Mouse (Mus musculus) A20 (cell line): ENCODE results near the gene Rab8a.
"Not testable (repeated sequence)": the region's sequence is repeated elsewhere in the genome, so short reads cannot be mapped to it uniquely, and the experiment has no call there.

Source experiments
- DNase-seq: peaks from one replicate; pipeline ENCODE4 v3.0.0-alpha.2; 2011; ENCODE audit warnings: low read depth, low spot score

Rab8a gene

DNA sequence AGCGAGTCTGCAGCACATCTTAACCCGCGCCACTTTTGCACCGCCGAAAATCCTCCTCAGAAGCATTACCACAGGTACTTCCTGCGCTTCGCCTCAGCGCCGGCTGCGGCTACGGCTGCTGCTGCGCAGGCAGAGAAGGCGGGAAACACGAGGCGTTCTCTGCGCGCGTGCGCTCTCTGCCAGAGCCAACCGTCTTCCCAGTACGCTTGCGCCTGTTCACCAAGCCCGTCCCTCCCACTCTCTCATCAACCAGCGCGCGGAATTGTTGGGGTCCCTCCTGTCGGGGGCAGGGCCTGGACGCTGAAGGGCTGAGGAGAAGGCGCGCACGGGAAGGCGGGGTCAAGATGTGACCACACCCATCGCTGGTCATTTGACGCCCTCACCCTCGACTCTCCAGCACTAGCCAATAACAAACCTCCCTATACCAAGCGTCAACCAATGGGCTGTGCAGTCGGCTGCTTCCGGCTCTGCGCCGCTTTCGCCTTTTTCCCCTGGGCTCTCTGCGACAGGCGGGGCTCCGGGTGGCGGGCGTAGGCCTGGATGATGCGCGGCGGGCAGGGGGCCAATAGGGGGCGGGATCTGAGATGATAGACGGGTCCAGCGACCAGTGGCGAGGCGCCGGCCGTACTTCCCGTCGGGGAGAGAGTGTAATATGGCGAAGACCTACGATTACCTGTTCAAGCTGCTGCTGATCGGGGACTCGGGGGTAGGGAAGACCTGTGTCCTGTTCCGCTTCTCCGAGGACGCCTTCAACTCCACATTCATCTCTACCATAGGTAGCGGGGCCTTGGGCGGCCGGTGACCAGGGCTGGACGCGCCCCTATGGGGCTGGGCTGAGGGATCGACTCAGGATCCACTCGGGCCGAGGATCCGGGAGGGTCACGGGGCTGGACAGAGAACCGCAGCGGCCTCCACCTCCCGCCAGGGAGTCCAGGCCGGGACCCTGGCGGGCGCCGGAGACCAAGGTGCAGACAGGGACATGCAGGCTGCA lies at the start of gene Rab8a:
Gene Rab8a (plus strand): TSS at position 494 of the 991 bp plus-strand sequence.
- DNase-seq = peak; percentile 100

DNA sequence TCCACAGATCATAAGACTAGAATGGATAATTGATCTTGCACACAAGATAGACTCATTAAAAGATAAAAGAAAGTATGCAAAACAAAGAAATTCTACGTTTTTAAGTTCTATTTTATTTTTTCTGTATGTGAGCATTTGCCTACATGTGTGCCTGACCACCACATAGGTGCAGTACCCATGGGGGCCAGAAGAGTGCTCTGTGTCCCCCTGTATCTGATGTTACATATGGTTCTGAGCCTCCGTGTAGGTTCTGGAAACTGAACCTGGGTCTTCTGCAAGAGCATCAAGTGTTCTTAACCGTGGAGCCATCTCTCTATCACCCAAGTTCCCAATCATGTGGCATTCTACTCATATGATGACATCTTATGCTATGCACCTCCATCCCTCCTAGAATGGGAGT lies 48.5 kb upstream of the Rab8a start:
- DNase-seq = peak; percentile 48

DNA sequence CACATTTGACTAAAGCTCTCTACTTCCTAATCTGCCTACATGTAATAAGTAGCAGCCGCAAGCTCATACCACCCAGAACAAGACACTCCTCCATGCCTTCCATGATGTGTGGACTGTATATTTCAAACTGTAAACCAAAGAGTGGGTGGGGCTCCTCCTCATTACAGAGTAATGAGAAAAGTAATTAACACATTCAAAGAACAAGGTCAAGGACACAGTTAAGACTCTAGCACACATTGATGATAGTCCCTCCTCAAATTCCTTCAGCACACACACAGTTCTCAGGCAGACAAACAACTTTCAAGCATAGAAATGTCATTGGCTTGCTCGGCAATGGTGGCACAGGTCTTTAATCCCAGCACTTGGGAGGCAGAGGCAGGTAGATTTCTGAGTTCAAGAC lies 45.8 kb upstream of the Rab8a start:
- DNase-seq = no peak

DNA sequence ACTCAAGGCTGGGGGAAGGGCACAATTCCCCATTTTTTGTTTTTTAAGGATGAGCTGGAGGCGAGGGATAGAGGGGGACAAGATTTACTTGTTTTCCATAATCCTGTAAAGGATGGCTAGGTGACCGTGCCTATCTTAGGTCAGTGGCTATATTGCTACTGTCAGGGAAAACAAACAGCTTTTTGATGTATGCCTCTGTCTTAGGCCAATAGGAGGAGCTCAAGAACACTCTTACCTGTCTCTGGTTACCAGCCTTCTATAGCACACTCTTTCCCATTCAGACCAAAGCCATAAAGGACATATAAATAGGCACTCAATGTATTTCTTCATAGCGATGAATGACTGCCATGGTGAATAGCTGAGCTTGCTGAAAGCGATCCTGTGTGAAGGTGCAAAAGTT lies 42.4 kb upstream of the Rab8a start:
- DNase-seq = no peak

DNA sequence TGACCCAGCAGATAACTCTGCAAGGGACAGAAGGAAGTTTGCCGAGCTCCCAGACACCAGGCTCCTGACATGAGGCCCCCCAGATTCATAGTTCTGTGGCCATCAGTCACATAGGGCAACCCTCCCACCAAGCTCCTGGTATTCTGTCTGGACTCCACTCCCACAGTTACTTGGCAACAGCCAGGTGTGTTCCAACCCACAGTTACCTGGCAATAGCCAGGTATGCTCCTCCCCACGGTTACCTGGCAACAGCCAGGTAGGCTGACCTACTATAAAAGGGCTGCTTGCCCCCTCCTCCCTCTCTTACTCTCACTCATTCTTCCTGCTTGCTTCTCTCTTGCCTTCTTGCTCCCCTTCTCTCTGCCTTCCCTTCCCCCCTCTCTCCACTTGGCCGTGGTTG lies 39.5 kb upstream of the Rab8a start:
- not testable (repeated sequence) for DNase-seq

DNA sequence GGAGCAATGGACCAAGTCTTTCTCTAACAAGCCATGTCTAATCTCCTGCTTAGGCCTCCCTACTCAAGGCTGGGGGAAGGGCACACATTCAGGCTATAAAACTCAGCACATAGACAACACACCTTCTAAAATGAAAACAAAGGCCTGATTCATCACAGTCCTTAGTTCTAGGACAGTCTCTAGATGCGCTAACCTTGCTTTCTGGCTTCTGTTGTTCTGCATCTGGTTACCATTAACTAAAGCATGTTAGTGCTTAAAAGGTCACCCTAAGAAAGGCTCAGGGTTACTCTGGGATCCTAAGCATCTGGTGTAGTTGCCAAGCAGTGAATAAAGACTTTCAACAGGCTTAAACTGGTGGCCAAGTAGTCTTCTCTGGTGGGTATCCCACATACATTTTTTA lies 39.0 kb upstream of the Rab8a start:
- DNase-seq = no peak

DNA sequence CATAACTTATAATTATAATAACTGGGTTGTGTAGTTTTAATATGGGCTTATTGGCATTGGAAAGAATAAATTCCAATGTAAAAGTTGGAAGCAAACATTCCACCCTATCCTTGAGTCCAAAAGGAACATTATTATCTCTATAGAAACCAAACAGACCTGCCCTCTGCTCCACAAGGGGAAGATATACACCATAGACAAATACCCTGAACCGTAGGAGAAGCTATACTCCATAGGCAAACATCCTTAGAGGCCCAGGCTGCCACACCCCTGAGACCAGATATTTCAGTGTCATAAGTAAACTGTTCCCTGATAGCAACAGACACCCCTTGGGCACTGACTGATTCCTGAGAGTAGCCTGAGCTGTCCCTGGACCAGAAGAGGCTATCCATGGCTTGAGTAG lies 33.2 kb upstream of the Rab8a start:
- DNase-seq = no peak

DNA sequence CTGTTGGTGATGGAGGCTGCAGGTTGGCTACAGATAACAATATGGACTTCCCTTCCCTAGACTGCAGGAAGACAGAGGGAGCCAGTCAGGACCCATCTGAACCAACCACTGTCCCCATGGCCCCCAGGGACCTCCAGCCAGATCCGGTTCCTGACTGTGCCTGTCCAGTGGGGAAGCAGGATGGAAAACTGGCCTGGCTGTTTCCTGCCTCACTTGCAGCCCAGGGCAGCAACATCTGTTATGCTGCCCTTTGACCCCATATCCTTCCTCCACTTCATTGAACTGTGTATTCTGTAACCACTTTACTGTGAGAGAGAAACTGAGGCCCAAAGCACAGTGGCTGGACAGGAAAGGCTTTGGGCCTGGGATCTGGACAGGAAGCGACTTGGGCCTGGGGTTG lies 29.7 kb upstream of the Rab8a start:
- DNase-seq = no peak

DNA sequence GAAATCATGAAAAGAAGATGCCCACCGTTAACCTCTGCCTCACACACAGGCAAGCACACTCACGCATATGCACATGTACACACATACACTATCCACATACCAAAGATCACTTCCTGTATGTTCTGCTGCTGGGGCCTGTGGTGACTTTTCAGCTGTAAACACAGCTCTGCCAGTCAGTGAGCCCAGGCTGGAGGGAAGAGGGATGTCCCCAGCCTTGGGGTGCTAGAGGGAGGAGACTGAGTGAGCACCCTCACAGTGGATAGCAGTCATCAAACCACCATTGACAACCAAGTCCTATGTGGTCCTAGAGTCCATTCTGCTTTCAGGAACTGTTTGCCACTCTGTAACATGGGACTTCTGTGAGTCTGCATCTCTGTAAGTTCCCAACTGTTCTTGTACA lies 29.1 kb upstream of the Rab8a start:
- no peak for DNase-seq

DNA sequence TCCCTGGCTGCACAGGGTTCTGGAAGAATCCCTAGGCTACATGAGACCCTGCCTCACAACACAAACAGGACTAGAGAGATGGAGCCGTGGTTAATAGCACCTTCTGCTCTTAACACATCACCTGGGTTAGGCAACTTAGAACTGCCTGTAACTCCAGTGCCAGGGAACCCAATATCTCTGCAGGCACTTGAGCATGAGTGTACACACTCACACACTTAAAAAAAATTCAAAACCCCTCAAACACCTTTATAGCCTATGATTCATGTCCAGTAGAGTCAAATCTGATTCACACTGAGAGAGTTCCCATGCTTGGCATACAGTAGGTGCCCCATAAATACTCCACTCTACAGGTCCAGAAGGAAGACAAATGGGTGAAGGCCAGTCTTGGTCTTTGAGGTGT lies 28.6 kb upstream of the Rab8a start:
- DNase-seq = no peak

DNA sequence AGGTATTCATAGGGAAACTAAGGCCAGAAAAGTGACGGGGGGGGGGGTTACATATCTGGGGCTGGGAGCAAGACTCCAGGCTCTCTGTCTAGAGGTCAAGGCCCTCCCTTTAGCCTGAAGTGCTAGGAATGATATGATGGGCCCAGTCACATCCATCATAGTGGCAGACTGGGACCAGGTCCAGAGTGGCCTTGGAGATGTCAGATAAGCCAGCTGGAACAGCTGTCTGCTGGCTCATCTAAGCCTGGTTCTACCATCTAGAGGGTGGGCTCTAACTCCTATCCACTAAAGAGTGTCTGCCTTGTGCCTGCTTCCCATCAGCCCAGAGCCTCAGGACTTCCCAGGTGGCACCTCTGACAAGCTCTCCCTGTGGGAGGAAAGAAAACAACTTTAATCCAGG lies 28.1 kb upstream of the Rab8a start:
- DNase-seq = no peak

DNA sequence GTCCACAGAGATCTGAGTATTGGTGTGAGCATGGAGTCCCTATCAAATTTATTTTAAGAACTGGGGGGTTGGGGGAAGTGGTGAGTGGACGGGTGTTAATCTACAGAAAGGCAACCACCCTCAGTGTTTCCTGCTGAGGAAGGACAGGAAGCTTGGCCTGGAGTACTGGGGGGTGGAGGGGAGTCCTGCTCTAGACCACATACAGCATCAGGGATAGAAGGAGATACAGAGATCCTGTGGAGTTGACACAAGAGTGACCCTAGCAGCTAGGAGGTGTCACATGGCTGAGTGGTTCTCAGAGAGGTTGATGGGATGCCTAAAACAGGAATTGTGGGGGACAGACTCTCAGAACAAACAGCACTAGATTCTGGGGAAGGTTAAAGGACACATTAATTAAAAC lies 27.5 kb upstream of the Rab8a start:
- DNase-seq = no peak

DNA sequence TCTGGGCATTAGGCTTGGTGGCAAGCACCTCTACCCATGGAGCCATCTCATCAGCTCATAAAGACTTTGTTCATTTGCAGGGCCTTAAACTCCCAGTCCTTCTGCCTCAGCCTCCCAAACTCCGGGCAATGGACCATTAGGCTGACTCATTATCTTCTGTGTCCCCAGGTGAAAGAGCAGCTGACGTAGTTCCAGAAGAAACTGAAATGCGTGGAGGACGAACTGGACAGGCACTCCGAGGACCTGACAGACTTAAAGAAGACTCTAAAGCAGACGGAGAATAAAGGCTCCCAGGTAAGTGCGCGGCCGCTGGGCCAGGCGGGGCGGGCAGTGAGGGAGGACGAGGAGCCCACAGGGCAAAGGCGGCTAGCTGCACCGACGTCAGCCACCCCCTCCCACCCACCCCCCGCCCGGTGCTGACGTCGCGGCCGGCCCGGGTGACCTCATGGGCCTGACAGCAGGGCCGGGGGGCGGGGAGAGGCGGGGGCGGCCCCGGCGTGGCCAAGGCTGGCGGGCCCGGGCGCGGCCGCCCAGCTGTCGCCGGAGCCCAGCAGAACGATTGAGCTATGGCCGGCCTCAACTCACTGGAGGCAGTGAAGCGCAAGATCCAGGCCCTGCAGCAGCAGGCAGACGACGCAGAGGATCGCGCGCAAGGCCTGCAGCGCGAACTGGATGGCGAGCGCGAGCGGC lies 26.1 kb upstream of the Rab8a start, which contains the start of gene Tpm4:
Gene Tpm4 (plus strand): TSS at position 220 of the 690 bp plus-strand sequence.
- DNase-seq = peak; percentile 86

DNA sequence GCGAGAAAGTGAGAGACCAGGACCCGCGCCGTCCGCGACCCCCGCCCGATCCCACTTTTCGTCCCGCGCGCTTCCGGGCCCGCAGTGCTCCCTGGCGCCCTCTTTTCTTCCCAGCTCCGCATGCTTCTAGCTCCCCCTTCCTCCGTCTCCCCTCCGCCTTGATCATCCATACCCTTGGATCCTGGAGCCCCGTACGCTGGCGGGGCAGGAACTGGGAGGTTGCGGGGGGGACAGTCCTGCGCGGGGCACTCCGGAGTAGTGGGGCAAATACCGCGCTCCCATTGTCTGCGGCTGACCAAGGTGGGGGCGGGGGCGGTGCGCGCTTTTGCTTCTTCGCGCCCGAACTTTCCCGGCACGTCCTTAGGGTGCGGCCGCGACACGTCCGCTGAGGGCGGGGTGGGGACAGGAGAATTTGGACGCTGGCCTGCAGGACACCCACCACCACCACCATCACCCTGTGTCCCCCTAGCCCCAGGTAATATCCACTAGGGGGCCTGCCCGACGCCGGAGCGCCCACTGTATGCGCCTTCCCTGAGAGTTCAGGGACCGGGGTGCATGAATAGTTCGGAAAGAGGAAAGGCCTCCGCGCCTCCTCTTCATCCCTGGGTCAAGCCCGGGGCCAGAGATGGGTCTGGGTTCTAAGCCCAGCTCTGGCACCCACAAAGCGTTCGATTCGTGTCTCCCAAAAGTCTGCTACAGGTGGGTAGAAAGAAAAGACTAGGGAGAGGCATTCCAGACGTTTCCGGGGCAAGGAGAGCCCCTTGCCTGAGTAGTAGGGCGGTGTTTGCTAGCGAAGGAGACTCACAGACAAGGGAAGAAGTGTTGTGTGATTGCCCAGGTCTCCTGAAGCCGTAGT lies 25.3 kb upstream of the Rab8a start:
- DNase-seq = peak; percentile 71

DNA sequence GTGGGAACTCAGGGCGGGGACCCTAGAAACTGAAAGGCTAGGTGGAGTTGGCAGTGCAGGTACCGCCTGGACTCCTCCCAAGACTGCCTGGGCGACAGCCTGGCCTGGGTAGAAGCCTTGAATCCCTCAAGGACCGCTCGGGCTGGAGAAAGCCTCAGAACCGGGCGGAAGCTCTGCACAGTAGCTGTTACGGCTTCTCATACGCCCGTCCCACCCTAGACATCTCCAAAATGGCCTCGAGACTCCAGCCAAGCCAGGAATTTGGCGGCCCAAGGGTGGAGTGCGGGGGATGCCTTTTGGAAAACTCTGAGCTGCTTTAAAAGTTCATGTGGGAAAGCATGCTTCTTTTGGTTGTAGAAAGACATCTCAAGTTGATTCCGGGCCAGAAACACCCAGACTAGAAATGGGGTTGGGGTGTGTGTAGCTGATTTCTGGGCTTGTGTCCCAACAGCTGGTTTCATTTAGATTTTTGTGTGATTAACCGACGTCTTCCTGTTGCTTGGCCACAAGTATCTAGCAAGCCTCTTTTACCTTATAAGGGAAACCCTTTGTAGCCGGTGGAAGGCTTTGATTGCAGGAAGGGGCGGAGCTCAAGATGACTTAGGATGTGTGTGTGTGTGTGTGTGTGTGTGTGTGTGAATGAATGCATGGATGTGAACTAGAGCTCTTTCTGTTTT lies 24.6 kb upstream of the Rab8a start:
- DNase-seq = peak; percentile 91

DNA sequence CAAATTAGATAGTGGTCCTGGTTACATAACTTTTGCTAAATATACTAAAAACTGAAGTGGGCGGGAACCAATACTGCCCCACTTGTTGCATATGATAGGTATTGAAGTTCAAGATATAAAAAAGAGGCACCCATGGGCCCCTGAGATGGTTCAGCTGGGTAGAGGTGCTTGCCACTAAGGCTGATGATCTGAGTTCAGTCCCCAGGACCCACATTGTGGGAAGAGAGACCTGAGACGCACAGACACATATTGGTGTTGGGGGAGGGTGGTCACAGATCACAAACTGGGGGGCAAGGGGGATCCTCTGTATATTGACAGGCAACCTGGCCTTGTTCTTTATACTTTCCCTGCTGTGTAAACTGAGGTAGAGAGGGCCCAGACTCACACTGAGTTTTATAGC lies 23.6 kb upstream of the Rab8a start:
- no peak for DNase-seq

DNA sequence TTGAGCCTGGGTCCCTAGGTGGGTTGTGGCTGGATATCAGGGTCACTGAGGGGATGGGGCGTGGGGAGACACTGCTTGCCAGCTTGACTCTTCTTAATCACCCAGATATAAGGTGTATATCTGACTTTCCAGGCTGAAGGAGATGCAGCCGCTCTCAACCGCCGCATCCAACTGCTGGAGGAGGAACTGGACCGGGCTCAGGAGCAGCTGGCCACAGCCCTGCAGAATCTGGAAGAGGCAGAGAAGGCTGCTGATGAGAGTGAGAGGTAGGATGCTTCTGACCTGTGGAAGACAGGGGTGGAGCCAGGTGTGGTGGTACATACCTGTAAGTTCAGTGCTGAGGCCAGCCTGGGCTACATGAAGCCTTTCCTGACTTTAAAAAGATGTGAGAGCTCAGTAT lies 22.5 kb upstream of the Rab8a start:
- DNase-seq = no peak

DNA sequence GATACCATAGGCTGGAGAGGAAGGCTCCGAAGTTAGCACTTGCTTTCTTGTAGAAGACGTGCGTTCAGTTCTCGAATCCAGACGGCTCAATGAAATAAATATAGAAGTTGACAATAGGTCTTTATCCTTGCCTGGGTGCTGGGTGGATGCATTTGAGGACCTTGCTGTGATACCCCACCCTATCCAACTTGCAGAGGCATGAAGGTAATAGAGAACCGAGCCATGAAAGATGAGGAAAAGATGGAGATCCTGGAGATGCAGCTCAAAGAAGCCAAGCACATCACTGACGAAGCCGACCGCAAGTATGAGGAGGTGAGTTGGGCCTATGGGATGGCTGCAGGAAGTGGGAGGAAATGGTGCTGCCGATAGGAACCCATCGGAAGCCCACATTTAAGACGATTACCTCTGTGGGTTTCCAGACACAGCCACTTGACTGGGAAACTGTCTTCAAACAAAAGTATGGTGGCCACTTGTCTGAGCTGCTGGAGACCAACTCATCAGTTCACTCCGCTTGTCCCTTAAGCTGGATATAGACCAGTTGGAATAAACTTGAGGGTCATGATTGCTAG lies 17.7 kb upstream of the Rab8a start:
- DNase-seq = no peak

DNA sequence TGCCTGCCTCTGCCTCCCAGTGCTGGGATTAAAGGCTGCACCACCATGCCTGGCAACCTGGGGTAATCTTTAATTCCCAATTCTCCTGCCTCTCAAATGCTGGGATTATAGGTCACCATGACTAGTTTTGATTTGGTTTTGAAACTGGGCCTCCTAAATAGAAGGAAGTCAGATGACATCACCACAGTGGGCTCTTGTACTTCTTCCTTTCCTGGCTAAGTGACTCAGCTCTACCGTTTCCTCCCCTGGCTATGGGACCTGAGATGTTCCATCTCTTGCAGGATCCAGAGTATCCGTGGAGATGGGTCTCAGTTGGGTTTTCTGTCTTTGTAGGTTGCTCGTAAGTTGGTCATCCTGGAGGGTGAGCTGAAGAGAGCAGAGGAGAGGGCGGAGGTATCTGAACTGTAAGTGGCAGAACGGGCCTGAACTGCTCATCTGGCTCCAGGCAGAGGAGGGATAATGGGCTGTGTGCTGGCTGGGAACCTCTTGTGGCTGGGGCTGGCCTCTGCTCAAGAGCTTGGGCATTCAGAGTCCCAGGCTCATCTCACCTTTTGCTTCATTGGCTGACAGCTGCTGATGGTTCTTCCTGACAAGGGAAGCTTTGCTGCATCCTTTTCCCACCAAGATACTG lies 16.5 kb upstream of the Rab8a start:
- no peak for DNase-seq

DNA sequence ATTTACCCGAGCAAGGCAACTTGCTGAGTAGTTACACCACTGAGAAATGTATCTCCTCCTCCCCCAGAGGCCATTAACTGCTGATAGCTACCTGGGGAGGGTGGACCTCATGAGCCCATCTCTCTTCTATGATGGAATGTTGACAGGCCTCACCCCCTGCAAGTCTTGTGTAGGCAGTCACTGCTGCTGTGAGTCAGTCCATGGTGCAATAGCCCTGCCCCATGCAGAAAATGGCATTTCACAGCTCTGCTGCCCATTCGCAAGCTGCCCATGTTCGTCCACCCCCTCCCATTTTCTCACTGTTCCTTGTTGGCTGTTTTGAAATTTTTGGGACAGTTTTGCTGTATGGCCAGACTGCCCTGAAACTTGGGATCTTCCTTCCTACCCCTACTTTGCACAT lies 15.5 kb upstream of the Rab8a start:
- DNase-seq = no peak

DNA sequence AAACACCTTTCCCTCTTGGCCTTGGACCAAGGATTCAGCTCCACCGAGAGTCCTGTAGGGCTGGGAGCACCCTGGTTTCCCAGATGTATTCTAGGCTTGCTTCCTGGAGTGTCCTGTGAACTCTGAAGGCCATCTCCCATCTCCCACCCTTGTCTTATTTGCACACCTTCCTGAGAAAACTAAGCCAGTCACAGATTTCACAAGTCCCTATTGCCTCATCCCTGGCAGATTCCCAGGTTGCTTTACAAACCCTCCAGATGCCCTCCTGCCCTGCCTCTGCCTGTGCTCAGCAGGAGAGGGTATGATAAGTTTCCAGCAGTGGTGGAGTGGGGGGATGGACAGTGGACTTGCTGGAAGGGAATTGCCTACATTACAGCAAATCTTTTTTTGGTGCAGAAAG lies 14.9 kb upstream of the Rab8a start:
- no peak for DNase-seq
